Mouse (Mus musculus) left cerebral cortex, postnatal 10 days (tissue): ENCODE measurements around the gene Yeats4. TPM values are rescaled to one million over a fixed set of nuclear protein-coding genes. Genes with fewer than 3 reads are reported as not detected.

Source experiments
- total RNA-seq, 2 experiments: library from RNA; stranded (reverse); gene quantifications; 2 replicates each; pipeline ENCODE4 v1.2.3; 2021

Yeats4 gene
- total RNA-seq, 2 experiments from 2014 or later = 61.2 to 64.2 TPM

Other genes with a start within 250 kb of the Yeats4 start
- under 1 TPM; 0.28 TPM for gene Best3, start 238.2 kb downstream of the Yeats4 start, total RNA-seq
- under 1 TPM in 1 of 2 experiments, not detected in 1; 0.39 TPM for gene Lrrc10, start 179.2 kb downstream of the Yeats4 start, total RNA-seq
- 100 to 1,000 TPM; 229 to 235 TPM for gene Cct2, start 160.7 kb downstream of the Yeats4 start, total RNA-seq
- 10 to 100 TPM; 25.3 to 26.8 TPM for gene Frs2, start 76.0 kb downstream of the Yeats4 start, total RNA-seq
- gene 9530003J23Rik, start 14.2 kb upstream of the Yeats4 start, total RNA-seq = not detected
- 1 to 10 TPM; 6.7 to 7.6 TPM for gene Lyz2, start 57.8 kb upstream of the Yeats4 start, total RNA-seq
- gene Lyz1, start 68.4 kb upstream of the Yeats4 start, total RNA-seq = under 1 TPM; 0.28 to 0.93 TPM
- 100 to 1,000 TPM; 104 to 110 TPM for gene Cpsf6, start 155.5 kb upstream of the Yeats4 start, total RNA-seq